Mouse (Mus musculus) cerebral cortex, adult 2 months (tissue): ENCODE measurements around the gene Rap1gap2.

Source experiments
- WGBS: fragments of 180-500 bp; shearing (Covaris S2); methylation state at CpG from one replicate; pipeline ENCODE4 v1.1.7; 2018; 5-methylcytosine and 5-hydroxymethylcytosine counted together

The Rap1gap2 gene

GRCm38 (mm10) chr11:74610545-74611176 is at the start of gene Rap1gap2:
Rap1gap2 (minus strand) TSS chr11:74610915.
- 1% methylated on average over 49 of the region's 50 CpGs for WGBS

DNA sequence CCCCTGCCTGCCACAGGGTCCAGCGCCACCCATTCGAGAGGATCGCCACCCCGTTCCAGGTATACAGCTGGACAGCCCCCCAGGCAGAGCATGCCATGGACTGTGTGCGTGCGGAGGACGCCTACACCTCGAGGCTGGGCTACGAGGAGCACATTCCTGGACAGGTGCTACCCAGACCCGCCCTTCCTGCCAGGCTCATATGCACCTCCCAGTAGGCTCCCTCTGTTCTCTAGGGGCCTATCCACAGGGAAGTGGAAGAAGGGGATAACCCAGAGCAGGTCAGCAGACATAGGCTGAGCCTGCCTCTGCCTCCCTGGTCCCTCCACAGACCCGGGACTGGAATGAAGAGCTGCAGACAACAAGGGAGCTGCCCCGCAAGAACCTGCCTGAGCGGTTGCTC is 49.6 kb upstream of the Rap1gap2 start:
- 97% methylated on average over 13 of the region's 13 CpGs for WGBS

- WGBS, result 60% methylated on average over 3 of the region's 3 CpGs
These were observed 45.2 kb upstream of the Rap1gap2 start for GRCm38 (mm10) chr11:74655941-74656340.

DNA sequence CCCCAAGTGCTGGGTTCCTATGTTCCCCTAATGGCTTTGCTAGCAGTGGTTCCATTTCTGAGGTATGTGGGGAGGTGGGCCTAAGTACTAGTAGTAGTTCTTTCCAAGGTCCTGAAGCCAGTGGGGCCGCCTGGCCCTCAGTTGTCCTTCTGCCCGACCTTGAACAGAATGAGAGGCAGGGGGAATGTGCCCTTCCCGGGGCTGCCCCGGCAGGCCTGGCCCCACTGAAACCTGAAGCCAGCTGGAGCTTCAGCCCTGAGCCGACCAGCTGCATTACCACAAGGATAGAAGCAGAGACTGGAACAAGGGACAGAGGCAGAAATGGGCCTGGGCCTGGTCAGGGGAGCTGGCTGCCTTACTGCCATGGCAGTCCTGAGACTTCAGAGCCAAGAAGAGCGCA is 42.7 kb upstream of the Rap1gap2 start:
- 68% methylated on average over 6 of the region's 6 CpGs for WGBS

DNA sequence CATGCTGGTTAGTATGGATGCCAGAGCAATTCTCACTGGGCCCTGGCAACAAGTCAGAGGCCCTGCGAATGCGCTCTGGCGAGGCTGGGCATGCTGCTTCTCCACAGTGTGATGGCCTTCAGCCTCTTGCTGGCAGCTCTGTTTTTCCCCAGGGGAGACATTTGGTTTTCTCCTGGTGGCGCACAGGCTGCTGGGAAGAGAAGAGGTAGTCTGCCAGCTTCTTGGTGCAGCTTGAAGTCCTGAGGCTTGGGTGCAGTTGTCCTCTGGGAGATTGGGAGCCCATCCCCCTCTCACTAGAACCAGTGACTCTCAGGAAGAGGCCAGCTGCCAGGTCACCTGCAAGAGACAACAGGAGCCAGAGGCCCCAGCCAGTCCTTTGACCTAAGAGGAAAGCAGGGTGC is 42.1 kb upstream of the Rap1gap2 start:
- WGBS, result 59% methylated on average over 4 of the region's 4 CpGs

- 52% methylated on average over 4 of the region's 4 CpGs for WGBS
These were observed 39.9 kb upstream of the Rap1gap2 start for GRCm38 (mm10) chr11:74650576-74651100.

DNA sequence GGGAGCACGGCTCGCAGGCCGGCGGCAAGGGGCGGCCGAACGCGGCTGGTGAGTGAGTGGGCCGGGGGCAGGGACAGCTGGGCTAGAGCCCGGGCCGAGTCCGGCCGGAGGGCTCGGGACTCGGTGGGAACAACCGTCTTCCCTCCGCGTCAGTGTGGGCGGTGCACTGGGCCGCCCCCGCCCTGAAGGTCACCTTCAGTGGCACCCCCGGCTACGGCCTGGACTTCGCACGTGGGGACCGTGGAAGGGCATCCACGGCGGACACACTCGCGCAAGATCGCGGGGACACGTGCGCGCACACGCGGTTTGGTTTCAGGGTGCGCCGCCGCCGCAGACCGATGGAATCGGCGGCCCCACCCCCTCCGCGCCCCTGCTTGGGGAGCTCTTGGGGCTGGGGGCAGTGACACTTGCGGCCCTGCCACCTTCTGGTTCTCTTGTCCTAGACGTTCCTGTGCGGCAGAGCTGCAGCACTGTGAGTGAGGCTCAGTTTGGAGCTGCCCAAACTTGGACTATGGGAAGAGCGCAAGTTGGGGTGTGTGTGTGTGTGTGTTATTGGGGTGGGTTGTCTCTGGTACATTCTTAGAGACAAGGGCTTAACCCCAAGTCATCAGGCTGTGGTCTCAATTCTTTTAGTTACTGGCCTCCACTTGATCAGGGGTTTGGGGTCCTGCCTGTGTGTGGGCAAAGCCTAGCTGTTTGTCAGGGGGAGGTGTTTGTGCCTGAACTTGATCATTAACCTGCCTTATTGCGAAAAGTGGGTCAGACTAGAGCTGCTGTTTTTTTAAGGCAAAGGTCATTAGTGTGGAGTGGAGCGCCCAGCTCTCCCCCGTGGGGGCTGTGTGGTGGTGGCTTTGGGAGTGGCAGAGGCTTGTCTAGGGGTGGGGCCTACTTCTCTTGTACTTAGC is 39.2 kb upstream of the Rap1gap2 start:
- 2% methylated on average over 53 of the region's 53 CpGs for WGBS

- WGBS, result 0% methylated on average over 56 of the region's 58 CpGs
These were observed 38.5 kb upstream of the Rap1gap2 start, which contains the start of gene Cluh for GRCm38 (mm10) chr11:74649095-74649646. Cluh (plus strand) TSS chr11:74649495.

DNA sequence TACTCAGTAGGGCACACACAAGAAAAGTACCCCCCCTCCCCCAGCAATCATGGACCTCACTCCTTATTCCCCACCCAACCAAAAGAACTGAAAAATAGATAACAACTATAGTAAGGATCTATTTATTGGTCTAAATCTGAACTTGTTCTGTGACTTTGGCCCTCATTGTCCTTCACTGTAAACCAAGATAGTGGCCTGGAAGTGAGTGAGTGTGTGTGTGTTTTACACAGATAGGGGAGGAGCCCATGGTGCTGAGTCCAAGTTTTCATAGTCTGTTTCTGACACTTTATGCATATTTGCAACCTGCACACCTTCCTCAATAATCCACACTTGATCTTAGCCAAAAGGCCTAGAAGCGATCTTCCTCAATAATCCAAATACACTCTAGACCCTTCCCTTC is 38.0 kb upstream of the Rap1gap2 start:
- WGBS, result 12% methylated on average over 1 of the region's 1 CpGs

GRCm38 (mm10) chr11:74647966-74648365 is 37.3 kb upstream of the Rap1gap2 start:
- 81% methylated on average over 1 of the region's 1 CpGs for WGBS

DNA sequence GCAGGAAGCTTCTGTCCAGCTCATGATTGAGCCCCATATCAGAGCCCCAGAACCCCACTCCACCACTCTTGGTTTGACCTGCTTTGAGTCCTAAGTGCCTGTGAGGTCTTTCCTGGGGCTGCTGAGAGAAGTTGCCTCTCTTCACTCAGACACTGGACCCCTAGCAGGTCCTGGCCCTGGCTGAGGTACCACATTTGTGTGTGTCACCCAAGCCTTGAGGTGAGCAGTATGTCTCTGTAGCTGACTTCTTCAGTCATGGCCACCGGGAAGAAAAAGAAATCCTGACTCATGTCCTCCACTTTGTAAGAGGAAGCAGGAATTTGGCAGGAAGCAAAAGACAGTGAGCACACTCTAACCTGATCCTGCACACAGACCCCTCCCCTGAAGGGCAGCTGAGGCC is 28.9 kb upstream of the Rap1gap2 start:
- 54% methylated on average over 1 of the region's 1 CpGs for WGBS

GRCm38 (mm10) chr11:74638791-74639411 is 28.2 kb upstream of the Rap1gap2 start:
- 22% methylated on average over 9 of the region's 9 CpGs for WGBS

DNA sequence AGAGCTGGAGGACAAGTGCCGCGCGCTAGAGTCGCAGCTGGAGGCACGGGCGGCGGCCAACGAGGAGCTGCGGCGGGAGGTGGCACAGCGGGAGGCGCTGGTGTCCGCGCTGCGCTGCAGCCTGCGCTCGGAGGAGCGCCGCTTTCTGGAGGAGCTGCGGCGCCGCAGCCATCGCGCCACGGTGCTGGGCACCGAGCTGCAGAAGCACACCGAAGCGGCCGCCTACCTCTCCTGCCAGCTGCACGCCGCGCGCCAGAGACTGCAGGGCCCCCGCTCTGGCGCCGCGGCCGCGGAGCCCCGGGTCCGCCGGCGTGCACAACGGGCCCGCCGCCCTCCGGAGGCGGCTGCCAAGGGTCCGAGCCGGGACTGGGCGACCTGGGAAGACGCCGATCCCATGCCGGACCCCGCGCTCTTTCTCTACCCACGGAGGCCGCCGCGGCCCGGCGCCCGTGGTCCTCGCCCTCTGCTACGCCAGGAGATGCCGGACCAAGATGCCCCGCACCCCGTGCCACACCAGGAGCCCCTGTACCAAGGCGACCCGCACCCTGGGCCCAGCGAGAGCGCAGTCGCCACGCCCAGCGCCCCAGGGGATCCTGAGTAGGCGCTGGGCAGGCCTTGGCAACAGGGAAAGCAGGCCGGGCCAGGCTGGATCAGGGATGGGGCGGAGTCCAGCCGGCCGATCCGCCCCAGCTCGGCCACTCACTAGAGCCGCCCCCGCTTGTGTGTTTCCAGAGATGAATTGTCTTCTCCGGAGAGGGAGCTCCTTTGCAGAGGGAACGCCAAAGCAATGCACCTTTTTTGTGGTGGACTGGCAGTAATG is 27.5 kb upstream of the Rap1gap2 start:
- WGBS, result 2% methylated on average over 85 of the region's 86 CpGs

DNA sequence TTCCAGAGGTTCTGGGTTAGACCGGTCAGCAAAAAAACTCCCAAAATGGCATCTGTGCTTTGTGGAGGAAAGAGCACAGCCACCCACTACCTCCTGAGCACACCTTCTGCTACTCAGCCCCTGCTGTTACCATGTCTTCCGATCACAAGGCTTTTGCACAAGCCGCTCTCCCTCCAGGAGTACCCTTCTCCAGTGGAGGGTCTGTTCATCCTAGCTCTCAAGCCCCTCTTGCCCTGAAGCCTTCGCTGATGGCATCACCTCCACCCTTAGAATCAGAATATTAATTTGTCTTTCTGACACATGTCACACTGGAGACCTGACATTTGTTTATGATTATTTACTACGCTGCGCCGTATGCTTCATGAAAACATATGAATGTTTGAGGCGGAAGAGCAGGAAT is 26.8 kb upstream of the Rap1gap2 start:
- 15% methylated on average over 8 of the region's 8 CpGs for whole genome bisulfite sequencing

DNA sequence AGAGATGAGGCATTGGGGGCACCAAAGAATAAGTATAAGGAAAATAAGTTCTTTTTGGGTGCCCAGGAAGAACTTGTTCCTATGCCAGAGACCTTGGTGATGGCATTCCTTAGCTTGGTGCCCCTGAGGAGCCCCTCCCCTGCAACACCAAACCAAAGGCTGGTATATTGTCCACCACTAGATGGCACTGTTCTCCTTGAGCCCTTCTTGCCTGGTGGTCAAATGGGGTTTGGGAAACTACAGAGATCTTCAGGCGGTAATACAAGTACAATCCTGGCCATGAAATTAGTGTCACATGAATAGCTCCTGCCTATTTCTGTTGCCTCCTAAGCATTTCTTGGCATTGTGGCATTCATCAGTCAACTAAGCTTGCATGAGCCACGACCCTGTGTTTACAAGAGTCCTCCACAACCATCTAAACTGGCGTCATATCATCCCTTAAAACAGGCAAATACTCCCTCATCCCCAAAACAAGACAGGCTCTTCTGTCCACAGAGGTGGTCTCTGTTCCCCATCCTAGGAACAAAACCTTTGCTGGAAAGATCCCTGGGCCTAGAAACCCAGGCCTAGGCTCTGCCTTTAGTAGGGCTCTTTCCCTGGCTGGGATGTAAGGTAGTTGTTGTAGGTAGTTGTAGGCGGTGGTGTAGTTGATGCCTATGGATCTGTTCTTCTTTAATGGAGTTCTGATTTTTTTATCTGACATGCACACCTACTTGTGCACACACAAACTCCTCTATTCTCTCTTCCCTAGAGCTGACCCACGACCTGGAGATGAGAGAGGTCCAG is 24.0 kb upstream of the Rap1gap2 start:
- WGBS, result 70% methylated on average over 5 of the region's 5 CpGs

DNA sequence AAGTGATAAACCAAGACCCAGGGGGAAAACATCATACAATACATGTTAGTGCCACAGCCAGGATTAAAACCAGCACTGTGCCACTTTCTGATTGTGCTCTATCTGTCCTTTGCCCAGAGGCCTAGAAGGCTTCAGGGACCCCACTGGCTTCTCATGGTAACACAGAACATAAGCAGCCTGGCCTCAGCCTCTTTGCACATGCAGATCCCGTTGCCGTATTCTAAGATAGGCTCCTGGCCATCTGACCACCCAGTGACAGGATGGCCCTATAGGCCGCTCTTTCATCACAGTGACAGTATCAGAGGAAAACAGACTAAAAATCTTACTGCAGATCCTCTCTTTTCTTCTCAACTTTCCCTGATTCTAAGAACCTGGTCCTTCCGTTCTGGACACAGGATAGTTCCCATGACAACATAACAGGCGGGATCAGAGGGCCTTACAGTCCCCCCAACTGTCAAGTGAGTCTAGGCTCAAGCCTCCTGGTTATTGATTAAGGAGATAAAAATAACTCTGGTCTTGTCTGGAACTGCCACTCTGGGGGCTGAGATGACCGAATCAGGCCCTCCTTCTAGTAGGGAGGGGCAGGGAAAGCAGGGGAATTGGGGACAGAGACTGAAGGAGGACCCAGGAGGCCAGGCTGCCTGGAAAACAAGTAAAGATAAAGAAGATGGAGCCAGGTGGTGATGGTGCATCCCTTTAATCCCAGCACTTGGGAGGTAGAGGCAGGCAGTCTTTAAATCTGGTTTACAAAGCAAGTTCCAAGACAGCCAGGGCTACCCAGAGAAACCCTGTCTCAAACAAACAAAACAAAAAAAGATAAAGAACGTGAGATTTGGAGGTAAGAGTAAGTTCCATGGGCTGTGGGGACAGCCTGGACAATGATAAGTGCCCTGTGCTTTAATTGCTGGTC is 21.4 kb upstream of the Rap1gap2 start:
- WGBS, result 79% methylated on average over 7 of the region's 7 CpGs

- 65% methylated on average over 3 of the region's 3 CpGs for WGBS
These were observed 16.8 kb upstream of the Rap1gap2 start for GRCm38 (mm10) chr11:74627481-74627880.

- 70% methylated on average over 6 of the region's 6 CpGs for WGBS
These were observed 13.0 kb upstream of the Rap1gap2 start for GRCm38 (mm10) chr11:74623693-74624092.

DNA sequence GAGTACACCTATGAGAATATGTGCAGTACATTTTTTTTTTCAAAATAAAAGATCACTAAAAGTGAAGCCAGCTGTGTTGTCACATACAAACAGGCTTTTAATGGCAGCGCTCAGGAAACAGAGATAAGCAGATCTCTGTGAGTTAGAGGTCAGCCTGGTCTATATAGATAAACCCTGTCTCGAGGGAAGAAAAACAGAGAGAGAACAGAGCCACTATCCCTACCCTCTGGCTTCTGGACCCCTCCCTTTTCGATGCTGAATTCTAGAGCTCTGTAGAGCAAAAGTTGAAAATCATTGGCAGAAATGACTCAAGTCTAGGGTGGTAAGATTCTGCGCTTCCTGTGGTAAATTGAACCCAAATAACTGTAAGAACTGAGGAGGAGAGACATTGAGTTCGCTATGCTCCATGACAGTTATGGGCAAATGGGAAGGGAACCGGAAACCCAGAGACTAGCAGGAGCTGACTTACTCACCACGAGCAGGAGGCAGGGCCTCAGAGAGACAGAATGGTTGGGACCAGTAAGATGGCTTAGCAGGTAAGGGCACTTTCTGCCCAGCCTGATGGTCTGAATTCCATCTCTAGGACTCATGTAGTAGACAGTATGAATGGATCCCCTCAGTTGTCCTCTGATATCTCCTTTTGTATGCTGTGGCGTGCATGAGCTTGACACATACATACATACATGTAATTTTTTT is 11.4 kb upstream of the Rap1gap2 start:
- WGBS, result 77% methylated on average over 8 of the region's 8 CpGs
